Mouse (Mus musculus): Measurements from ENCODE around the gene Abcc9. TPM values are rescaled to one million over a fixed set of nuclear protein-coding genes. Genes with fewer than 3 reads are reported as not detected.

Abcc9 gene
- polyA plus RNA-seq, 1 experiment, result 0.36 TPM

DNA sequence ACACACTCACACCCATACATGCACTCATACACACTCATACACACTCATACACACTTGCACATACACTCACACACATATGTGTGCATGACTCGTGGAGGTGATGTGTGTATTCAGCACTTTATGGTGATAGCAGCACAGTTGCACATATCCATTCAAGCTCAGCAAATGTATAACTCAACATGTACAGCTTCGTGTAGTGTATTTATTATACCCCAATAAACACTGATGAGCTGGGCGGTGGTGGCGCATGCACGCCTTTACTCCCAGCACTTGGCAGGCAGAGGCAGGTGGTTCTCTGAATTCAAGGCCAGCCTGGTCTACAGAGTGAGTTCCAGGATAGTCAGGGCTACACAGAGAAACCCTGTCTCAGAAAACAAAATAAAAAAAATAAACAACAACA, 43.4 kb upstream of the Abcc9 start:
- Histone ChIP-seq H3K36me3 (ENCODE audit: control insufficient read depth, insufficient read depth) (no peaks in the 10 kb centered on the region), H3K4me3 (no peak overlapping the region), H3K4me2 (ENCODE audit: low read depth) (no peak overlapping the region), H3K27me3 (ENCODE audit: control insufficient read depth, insufficient read depth, insufficient read length) (no peaks in the 10 kb centered on the region), H3K79me2 (ENCODE audit: control insufficient read depth, insufficient read depth) (no peaks in the 10 kb centered on the region), H3ac (ENCODE audit: control insufficient read depth, insufficient read length) (no peak overlapping the region)
- TF ChIP-seq POLR2AphosphoS2 (IDR thresholded peaks at IDR 0.05; ENCODE audit: insufficient read length, low read depth) (no peak), USF1 (IDR thresholded peaks at IDR 0.05; ENCODE audit: low read depth) (no peak), MAX (IDR thresholded peaks at IDR 0.05; ENCODE audit: low read depth) (no peak), SRF (IDR thresholded peaks at IDR 0.05; ENCODE audit: control insufficient read depth, insufficient read length, low read depth) (no peak), REST (IDR thresholded peaks at IDR 0.05; ENCODE audit: insufficient read depth, insufficient read length) (no peak), MYOD1 (IDR thresholded peaks at IDR 0.05; ENCODE audit: control insufficient read depth in 1 of 3, insufficient read length in 2 of 3, low read depth in 2 of 3) (no peak), TCF12 (IDR thresholded peaks at IDR 0.05; ENCODE audit: insufficient read depth, poor library complexity, severe bottlenecking) (no peak), POLR2A (IDR thresholded peaks at IDR 0.05; ENCODE audit: insufficient read length, low read depth) (no peak), TCF3 (IDR thresholded peaks at IDR 0.05; ENCODE audit: insufficient read length, low read depth) (no peak), MYOG (IDR thresholded peaks at IDR 0.05; ENCODE audit: control insufficient read depth in 1 of 3, insufficient read depth in 1 of 3, insufficient read length in 2 of 3, low read depth in 2 of 3) (no peak), E2F4 (IDR thresholded peaks at IDR 0.05; ENCODE audit: insufficient read depth) (no peak), CEBPB (IDR thresholded peaks at IDR 0.05; ENCODE audit: insufficient read depth, poor library complexity, severe bottlenecking) (no peak)

DNA sequence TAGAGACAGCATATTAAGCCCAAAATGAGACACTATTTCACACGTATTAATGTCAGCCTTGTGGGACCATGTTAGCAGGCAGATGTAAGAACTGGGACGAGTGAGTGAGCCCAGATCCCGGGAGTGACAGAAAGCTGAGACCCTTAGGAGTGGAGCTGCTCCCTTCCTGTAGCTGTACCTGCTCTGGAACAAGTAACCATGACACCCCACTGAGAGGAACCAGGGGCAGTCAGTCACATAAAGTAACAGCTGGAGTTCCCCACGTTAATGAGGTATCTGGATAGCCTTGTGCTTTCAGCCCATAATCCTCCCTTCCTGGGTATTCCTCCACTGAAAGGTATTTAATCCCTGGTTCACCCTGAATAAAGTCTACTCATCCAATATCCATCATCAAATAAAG, 41.1 kb upstream of the Abcc9 start:
- H3K36me3 ChIP-seq (ENCODE audit: control insufficient read depth, insufficient read depth), result no peaks in the 10 kb centered on the region
- TF ChIP-seq TCF3 (IDR thresholded peaks at IDR 0.05; ENCODE audit: insufficient read length, low read depth) (no peak), MAX (IDR thresholded peaks at IDR 0.05; ENCODE audit: low read depth) (no peak), CEBPB (IDR thresholded peaks at IDR 0.05; ENCODE audit: insufficient read depth, poor library complexity, severe bottlenecking) (no peak), USF1 (IDR thresholded peaks at IDR 0.05; ENCODE audit: low read depth) (no peak), MYOD1 (IDR thresholded peaks at IDR 0.05; ENCODE audit: control insufficient read depth in 1 of 3, insufficient read length in 2 of 3, low read depth in 2 of 3) (no peak), SRF (IDR thresholded peaks at IDR 0.05; ENCODE audit: control insufficient read depth, insufficient read length, low read depth) (no peak)
- H3K27me3 ChIP-seq (ENCODE audit: control insufficient read depth, insufficient read depth, insufficient read length), result peaks cover 13% of the 10 kb centered on the region
- H3K4me2 ChIP-seq (ENCODE audit: low read depth), result no peak overlapping the region
- no peak overlapping the region for H3ac ChIP-seq (ENCODE audit: control insufficient read depth, insufficient read length)
- H3K79me2 ChIP-seq (ENCODE audit: control insufficient read depth, insufficient read depth), result no peaks in the 10 kb centered on the region
- H3K4me3 ChIP-seq, result no peak overlapping the region

DNA sequence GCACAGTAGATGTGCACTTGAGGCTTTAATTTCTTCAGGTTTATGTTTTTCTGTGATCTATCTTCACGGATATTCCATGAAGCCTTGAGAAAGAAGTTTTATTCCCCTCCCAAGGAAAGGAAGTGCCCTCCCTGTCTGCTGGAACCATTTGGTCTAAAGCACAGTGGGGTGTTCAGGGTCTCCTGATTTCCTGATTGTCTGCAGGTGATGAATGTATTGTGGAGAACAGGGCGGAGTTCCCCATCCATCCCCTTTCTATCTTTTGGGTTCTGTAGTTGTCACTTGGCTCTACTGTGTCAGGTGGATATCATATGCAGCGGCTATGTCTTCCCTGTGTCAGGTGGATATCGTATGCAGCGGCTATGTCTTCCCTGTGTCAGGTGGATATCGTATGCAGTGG, 39.6 kb upstream of the Abcc9 start:
- H3K79me2 ChIP-seq (ENCODE audit: control insufficient read depth, insufficient read depth), result no peaks in the 10 kb centered on the region
- no peak for TF ChIP-seq MYOG (IDR thresholded peaks at IDR 0.05; ENCODE audit: control insufficient read depth in 1 of 3, insufficient read depth in 1 of 3, insufficient read length in 2 of 3, low read depth in 2 of 3)
- TF ChIP-seq REST (IDR thresholded peaks at IDR 0.05; ENCODE audit: insufficient read depth, insufficient read length), result no peak
- TF ChIP-seq TCF3 (IDR thresholded peaks at IDR 0.05; ENCODE audit: insufficient read length, low read depth), result no peak
- TF ChIP-seq CEBPB (IDR thresholded peaks at IDR 0.05; ENCODE audit: insufficient read depth, poor library complexity, severe bottlenecking), result no peak
- no peak for TF ChIP-seq USF1 (IDR thresholded peaks at IDR 0.05; ENCODE audit: low read depth)
- TF ChIP-seq TCF12 (IDR thresholded peaks at IDR 0.05; ENCODE audit: insufficient read depth, poor library complexity, severe bottlenecking), result no peak
- TF ChIP-seq MAX (IDR thresholded peaks at IDR 0.05; ENCODE audit: low read depth), result no peak
- TF ChIP-seq POLR2A (IDR thresholded peaks at IDR 0.05; ENCODE audit: insufficient read length, low read depth), result no peak
- no peak for TF ChIP-seq SRF (IDR thresholded peaks at IDR 0.05; ENCODE audit: control insufficient read depth, insufficient read length, low read depth)
- TF ChIP-seq E2F4 (IDR thresholded peaks at IDR 0.05; ENCODE audit: insufficient read depth), result no peak
- no peak for TF ChIP-seq MYOD1 (IDR thresholded peaks at IDR 0.05; ENCODE audit: control insufficient read depth in 1 of 3, insufficient read length in 2 of 3, low read depth in 2 of 3)
- TF ChIP-seq POLR2AphosphoS2 (IDR thresholded peaks at IDR 0.05; ENCODE audit: insufficient read length, low read depth), result no peak
- no peak overlapping the region for H3K4me2 ChIP-seq (ENCODE audit: low read depth)
- no peaks in the 10 kb centered on the region for H3K36me3 ChIP-seq (ENCODE audit: control insufficient read depth, insufficient read depth)
- H3ac ChIP-seq (ENCODE audit: control insufficient read depth, insufficient read length), result no peak overlapping the region
- H3K27me3 ChIP-seq (ENCODE audit: control insufficient read depth, insufficient read depth, insufficient read length), result peaks cover 13% of the 10 kb centered on the region
- no peak overlapping the region for H3K4me3 ChIP-seq

DNA sequence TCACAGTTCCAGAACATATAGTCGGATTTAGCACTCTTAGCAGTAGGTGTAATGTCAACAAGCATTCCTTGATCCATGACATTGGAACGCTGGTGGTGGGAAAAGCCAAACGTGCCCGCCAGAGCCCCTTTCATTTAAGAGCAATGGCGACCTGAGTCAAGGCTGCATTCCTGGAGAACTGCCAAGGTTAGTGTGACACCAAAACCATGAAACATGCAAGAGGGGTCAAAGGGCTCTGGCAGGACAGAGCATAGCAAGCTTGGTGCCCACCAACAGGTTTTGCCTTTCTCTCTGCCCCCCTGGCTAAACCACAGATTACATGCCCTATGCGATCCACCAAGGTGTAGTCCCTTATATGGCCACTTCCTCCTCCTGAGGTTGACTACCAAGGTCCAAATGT, 36.5 kb upstream of the Abcc9 start:
- H3K79me2 ChIP-seq (ENCODE audit: control insufficient read depth, insufficient read depth), result no peaks in the 10 kb centered on the region
- no peak overlapping the region for H3ac ChIP-seq (ENCODE audit: control insufficient read depth, insufficient read length)
- H3K4me3 ChIP-seq, result no peak overlapping the region
- no peak for TF ChIP-seq TCF12 (IDR thresholded peaks at IDR 0.05; ENCODE audit: insufficient read depth, poor library complexity, severe bottlenecking)
- TF ChIP-seq E2F4 (IDR thresholded peaks at IDR 0.05; ENCODE audit: insufficient read depth), result no peak
- TF ChIP-seq POLR2A (IDR thresholded peaks at IDR 0.05; ENCODE audit: insufficient read length, low read depth), result no peak
- TF ChIP-seq MAX (IDR thresholded peaks at IDR 0.05; ENCODE audit: low read depth), result no peak
- no peak for TF ChIP-seq MYOG (IDR thresholded peaks at IDR 0.05; ENCODE audit: control insufficient read depth in 1 of 3, insufficient read depth in 1 of 3, insufficient read length in 2 of 3, low read depth in 2 of 3)
- TF ChIP-seq MYOD1 (IDR thresholded peaks at IDR 0.05; ENCODE audit: control insufficient read depth in 1 of 3, insufficient read length in 2 of 3, low read depth in 2 of 3), result no peak
- no peak for TF ChIP-seq REST (IDR thresholded peaks at IDR 0.05; ENCODE audit: insufficient read depth, insufficient read length)
- TF ChIP-seq POLR2AphosphoS2 (IDR thresholded peaks at IDR 0.05; ENCODE audit: insufficient read length, low read depth), result no peak
- TF ChIP-seq CEBPB (IDR thresholded peaks at IDR 0.05; ENCODE audit: insufficient read depth, poor library complexity, severe bottlenecking), result no peak
- TF ChIP-seq USF1 (IDR thresholded peaks at IDR 0.05; ENCODE audit: low read depth), result no peak
- TF ChIP-seq SRF (IDR thresholded peaks at IDR 0.05; ENCODE audit: control insufficient read depth, insufficient read length, low read depth), result no peak
- no peak for TF ChIP-seq TCF3 (IDR thresholded peaks at IDR 0.05; ENCODE audit: insufficient read length, low read depth)
- H3K27me3 ChIP-seq (ENCODE audit: control insufficient read depth, insufficient read depth, insufficient read length), result peaks cover 13% of the 10 kb centered on the region
- H3K36me3 ChIP-seq (ENCODE audit: control insufficient read depth, insufficient read depth), result no peaks in the 10 kb centered on the region
- no peak overlapping the region for H3K4me2 ChIP-seq (ENCODE audit: low read depth)

DNA sequence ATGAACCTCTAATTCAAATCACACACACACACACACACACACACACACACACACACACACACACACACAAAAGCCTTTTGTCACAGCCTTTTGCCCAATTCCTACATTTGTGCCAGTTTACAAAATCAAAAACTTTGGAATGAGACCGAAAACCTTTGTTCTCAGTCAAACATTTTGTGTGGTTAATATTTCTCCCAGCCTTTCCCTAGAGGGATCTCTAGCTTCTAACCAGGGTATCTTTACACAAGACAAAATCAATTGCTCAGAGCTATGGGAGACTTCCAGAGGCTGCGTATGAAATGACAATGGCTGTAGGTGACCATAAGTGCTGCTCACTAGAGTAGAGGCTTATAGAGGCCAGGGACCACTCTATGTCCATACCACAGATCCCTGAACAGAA, 36.1 kb upstream of the Abcc9 start:
- H3K36me3 ChIP-seq (ENCODE audit: control insufficient read depth, insufficient read depth), result no peaks in the 10 kb centered on the region
- TF ChIP-seq POLR2A (IDR thresholded peaks at IDR 0.05; ENCODE audit: insufficient read length, low read depth) (no peak), MYOD1 (IDR thresholded peaks at IDR 0.05; ENCODE audit: control insufficient read depth in 1 of 3, insufficient read length in 2 of 3, low read depth in 2 of 3) (no peak), TCF12 (IDR thresholded peaks at IDR 0.05; ENCODE audit: insufficient read depth, poor library complexity, severe bottlenecking) (no peak), SRF (IDR thresholded peaks at IDR 0.05; ENCODE audit: control insufficient read depth, insufficient read length, low read depth) (no peak), TCF3 (IDR thresholded peaks at IDR 0.05; ENCODE audit: insufficient read length, low read depth) (no peak), POLR2AphosphoS2 (IDR thresholded peaks at IDR 0.05; ENCODE audit: insufficient read length, low read depth) (no peak), USF1 (IDR thresholded peaks at IDR 0.05; ENCODE audit: low read depth) (no peak), E2F4 (IDR thresholded peaks at IDR 0.05; ENCODE audit: insufficient read depth) (no peak), MAX (IDR thresholded peaks at IDR 0.05; ENCODE audit: low read depth) (no peak), MYOG (IDR thresholded peaks at IDR 0.05; ENCODE audit: control insufficient read depth in 1 of 3, insufficient read depth in 1 of 3, insufficient read length in 2 of 3, low read depth in 2 of 3) (no peak), CEBPB (IDR thresholded peaks at IDR 0.05; ENCODE audit: insufficient read depth, poor library complexity, severe bottlenecking) (no peak), REST (IDR thresholded peaks at IDR 0.05; ENCODE audit: insufficient read depth, insufficient read length) (no peak)
- H3K27me3 ChIP-seq (ENCODE audit: control insufficient read depth, insufficient read depth, insufficient read length), result peaks cover 13% of the 10 kb centered on the region
- no peak overlapping the region for H3K4me3 ChIP-seq
- H3K79me2 ChIP-seq (ENCODE audit: control insufficient read depth, insufficient read depth), result no peaks in the 10 kb centered on the region
- H3ac ChIP-seq (ENCODE audit: control insufficient read depth, insufficient read length), result no peak overlapping the region
- no peak overlapping the region for H3K4me2 ChIP-seq (ENCODE audit: low read depth)
